Mouse (Mus musculus) brain, embryonic 14.5 days (tissue): Measurements from ENCODE around the gene AW822073.

ENCODE experiments used
- CTCF ChIP-seq: fragments of 200-500 bp; IDR thresholded peaks from 2 replicates; pipeline ENCODE4 v1.5.1; 2012; ENCODE audit warnings: inconsistent platforms, mild to moderate bottlenecking, moderate library complexity, borderline replicate concordance; ENCODE audit not compliant: insufficient read depth, insufficient read length; ENCODE audit errors: extremely low read depth
- POLR2A ChIP-seq: fragments of 200-500 bp; IDR thresholded peaks from 2 replicates; pipeline ENCODE4 v1.6.1; 2012; ENCODE audit warnings: mild to moderate bottlenecking, inconsistent platforms, borderline replicate concordance; ENCODE audit not compliant: poor library complexity, insufficient read depth, insufficient read length, severe bottlenecking; ENCODE audit errors: extremely low read depth

GRCm38 (mm10) chr10:58258466-58258865 lies 33.7 kb upstream of the AW822073 start:
- no peak for TF ChIP-seq CTCF
- no peak for TF ChIP-seq POLR2A
